26 mouse cellular contexts compared by ENCODE assay signal in genomic region chr1:92872666-92873065, GRCm38 (mm10). TPM values are rescaled to one million over a fixed set of nuclear protein-coding genes. Genes with fewer than 3 reads are reported as not detected.
"Had no signal": no experiment of that assay in that cellular context is flagged by ENCODE, and none has a peak within 500 bp of the region (broad histone marks: within the 10 kb centered on the region; RNA-seq: fewer than 3 reads in every experiment).

No protein-coding gene starts in this region.

- H3K27me3 ChIP-seq: hindbrain, embryonic 12.5 days; intestine, embryonic 15.5 days; liver, embryonic 13.5 days; liver, embryonic 15.5 days had no signal

- H3K4me2 ChIP-seq: heart, embryonic 12.5 days; hindbrain, embryonic 12.5 days; hindbrain, embryonic 14.5 days; intestine, embryonic 15.5 days; limb, embryonic 12.5 days; liver, embryonic 11.5 days; liver, embryonic 13.5 days; liver, embryonic 15.5 days had no signal

- H3K9me3 ChIP-seq: heart, embryonic 10.5 days; heart, embryonic 12.5 days; hindbrain, embryonic 10.5 days; hindbrain, embryonic 12.5 days; intestine, embryonic 15.5 days; limb, embryonic 10.5 days; limb, embryonic 12.5 days; liver, embryonic 13.5 days; liver, embryonic 15.5 days had no signal

- H3K4me3 ChIP-seq: gastrocnemius, adult 2 months; heart, embryonic 10.5 days; heart, embryonic 12.5 days; hindbrain, embryonic 10.5 days; hindbrain, embryonic 12.5 days; intestine, embryonic 15.5 days; layer of hippocampus, adult 2 months; left cerebral cortex, adult 2 months; limb, embryonic 10.5 days; limb, embryonic 12.5 days; liver, embryonic 13.5 days; liver, embryonic 15.5 days had no signal

- H3K9ac ChIP-seq: heart, embryonic 12.5 days; hindbrain, embryonic 12.5 days; hindbrain, embryonic 14.5 days; intestine, embryonic 15.5 days; limb, embryonic 12.5 days; liver, embryonic 13.5 days; liver, embryonic 15.5 days; liver, postnatal 0 days had no signal

- H3K27ac ChIP-seq: gastrocnemius, adult 2 months; heart, embryonic 10.5 days; hindbrain, embryonic 10.5 days; hindbrain, embryonic 12.5 days; hindbrain, embryonic 14.5 days; intestine, embryonic 15.5 days; kidney, postnatal 0 days; layer of hippocampus, adult 2 months; left cerebral cortex, adult 2 months; limb, embryonic 10.5 days; limb, embryonic 12.5 days; liver, embryonic 13.5 days; liver, embryonic 15.5 days had no signal

- DNase-seq: gastrocnemius, adult 2 months; gastrocnemius, postnatal 10 days; gastrocnemius, postnatal 25 days; heart, adult 18-20 months; heart, postnatal 10 days; heart, postnatal 4 days; liver; liver, embryonic 13.5 days; liver, postnatal 0 days had no signal

- ATAC-seq: forebrain, embryonic 16.5 days; hindbrain, embryonic 16.5 days; inflammation-experienced regulatory T-cells, adult 6 months; intestine, embryonic 15.5 days; intestine, postnatal 0 days; liver, postnatal 0 days had no signal

- H3K4me1 ChIP-seq: heart, embryonic 10.5 days; heart, embryonic 12.5 days; intestine, embryonic 15.5 days; limb, embryonic 10.5 days; limb, embryonic 12.5 days; liver, embryonic 13.5 days; liver, embryonic 15.5 days had no signal

- H3K36me3 ChIP-seq: heart, embryonic 10.5 days; heart, embryonic 12.5 days; hindbrain, embryonic 10.5 days; hindbrain, embryonic 12.5 days; intestine, embryonic 15.5 days; limb, embryonic 10.5 days; limb, embryonic 12.5 days; liver, embryonic 13.5 days; liver, embryonic 15.5 days had no signal

RNA-seq across cellular contexts. Expression of gene Ankmy1, which starts 30.0 kb away (rescaled TPM):
- polyA plus RNA-seq: intestine, postnatal 0 days; liver, embryonic 13.5 days had no signal
